In genomic region chr10:76808446-76809400, GRCm38 (mm10) we compare ENCODE assay signal across 11 mouse cellular contexts.
A peak's percentile ranks its signal among the peaks of the same experiment; 100 is the strongest.
DNase-seq lines count a peak whose midpoint lies in the region.
"Had no signal": no experiment of that assay in that cellular context is flagged by ENCODE, and none has a peak within 500 bp of the region (broad histone marks: within the 10 kb centered on the region; RNA-seq: fewer than 3 reads in every experiment).

No protein-coding gene starts in this region.

- DNase-seq in cerebellum, postnatal 25 days: peak; percentile 42 to 45
- DNase-seq in cerebellum, adult 11-12 months: no peak
- DNase-seq in layer of hippocampus, adult 11-12 months (ENCODE audit: low spot score): peak; percentile 19
- DNase-seq in layer of hippocampus, adult 9-10 months (ENCODE audit: low spot score): no peak
- peak; percentile 36 for DNase-seq in testis, postnatal 10 days (ENCODE audit: low spot score)
- DNase-seq in testis, postnatal 14 days (ENCODE audit: low spot score): no peak
- DNase-seq in c-Kit-positive CD71-positive TER-119-positive erythroid progenitor cells, embryonic 14.5 days (ENCODE audit: low spot score): no peak
- DNase-seq in right cerebral cortex, postnatal 25 days: no peak
- DNase-seq: gastrocnemius, postnatal 25 days; kidney, adult 8-10 months; lung, postnatal 14 days had no signal

Comparison
In these comparisons a context has a peak if more than half of its experiments do, and no peak if none do; other contexts are left out.
1. DNase-seq: peak in cerebellum, postnatal 25 days (2 of 2), layer of hippocampus, adult 11-12 months (single experiment) and testis, postnatal 10 days (single experiment); none in cerebellum, adult 11-12 months (single experiment), layer of hippocampus, adult 9-10 months (single experiment), testis, postnatal 14 days (single experiment), c-Kit-positive CD71-positive TER-119-positive erythroid progenitor cells, embryonic 14.5 days (single experiment) and right cerebral cortex, postnatal 25 days (single experiment).